ENCODE assay signal across 14 mouse cellular contexts in genomic region chr3:121973761-121974160, GRCm38 (mm10). TPM values are rescaled to one million over a fixed set of nuclear protein-coding genes. Genes with fewer than 3 reads are reported as not detected.
DNase-seq lines count a peak whose midpoint lies in the region; ATAC-seq and TF ChIP-seq lines count a peak whose summit lies in the region.
"Had no signal": no experiment of that assay in that cellular context is flagged by ENCODE, and none has a peak within 500 bp of the region (broad histone marks: within the 10 kb centered on the region; RNA-seq: fewer than 3 reads in every experiment).

No protein-coding gene starts in this region.

- WGBS in embryonic facial prominence, embryonic 14.5 days = 46% methylated on average over 5 of the region's 5 CpGs
- 84% methylated on average over 5 of the region's 5 CpGs for WGBS in embryonic facial prominence, embryonic 10.5 days
- WGBS in kidney, embryonic 15.5 days = 53% methylated on average over 5 of the region's 5 CpGs
- 23% methylated on average over 5 of the region's 5 CpGs for WGBS in heart, postnatal 0 days

- H3K9me3 ChIP-seq in embryonic facial prominence, embryonic 14.5 days (ENCODE audit: control insufficient read depth, low read length) = no peaks in the 10 kb centered on the region
- H3K9me3 ChIP-seq in embryonic facial prominence, embryonic 10.5 days = no peaks in the 10 kb centered on the region
- H3K9me3 ChIP-seq in kidney, embryonic 15.5 days (replicated peaks) = no peaks in the 10 kb centered on the region
- no peaks in the 10 kb centered on the region for H3K9me3 ChIP-seq in heart, postnatal 0 days (replicated peaks; ENCODE audit: control insufficient read depth, low read length)
- H3K9me3 ChIP-seq: embryonic facial prominence, embryonic 15.5 days; G1E; midbrain, embryonic 10.5 days had no signal

- peak overlapping the region; percentile 15; the same call in 1 of the 2 replicates for H3K9ac ChIP-seq in embryonic facial prominence, embryonic 14.5 days (ENCODE audit: low read depth, low read length)
- no peak overlapping the region for H3K9ac ChIP-seq in kidney, embryonic 15.5 days
- H3K9ac ChIP-seq in heart, postnatal 0 days (replicated peaks; ENCODE audit: low read depth, low read length) = no peak overlapping the region
- H3K9ac ChIP-seq: embryonic facial prominence, embryonic 15.5 days had no signal

- no peaks in the 10 kb centered on the region for H3K27me3 ChIP-seq in embryonic facial prominence, embryonic 14.5 days (replicated peaks; ENCODE audit: control insufficient read depth, insufficient read depth, low read length)
- no peaks in the 10 kb centered on the region for H3K27me3 ChIP-seq in embryonic facial prominence, embryonic 10.5 days (replicated peaks; ENCODE audit: low read depth, poor library complexity, severe bottlenecking)
- no peaks in the 10 kb centered on the region for H3K27me3 ChIP-seq in kidney, embryonic 15.5 days
- H3K27me3 ChIP-seq in heart, postnatal 0 days (ENCODE audit: control insufficient read depth, insufficient read depth, low read length) = no peaks in the 10 kb centered on the region
- H3K27me3 ChIP-seq: embryonic facial prominence, embryonic 15.5 days had no signal

- peak overlapping the region; percentile 21; the same call in 1 of the 2 replicates for H3K4me2 ChIP-seq in embryonic facial prominence, embryonic 14.5 days (ENCODE audit: low read depth, low read length)
- no peak overlapping the region for H3K4me2 ChIP-seq in kidney, embryonic 15.5 days
- peak overlapping the region; percentile 20; the same call in 1 of the 2 replicates for H3K4me2 ChIP-seq in heart, postnatal 0 days (ENCODE audit: low read depth, low read length)
- H3K4me2 ChIP-seq: embryonic facial prominence, embryonic 15.5 days; liver, embryonic 11.5 days had no signal

- no peak for ATAC-seq in embryonic facial prominence, embryonic 14.5 days (ENCODE audit: low read depth)
- no peak for ATAC-seq in kidney, embryonic 15.5 days (replicated peaks; ENCODE audit: low FRiP score)
- no peak for ATAC-seq in heart, postnatal 0 days (ENCODE audit: insufficient read depth, low read depth)
- ATAC-seq in monocyte, adult 5-6 weeks (replicated peaks; ENCODE audit: insufficient number of reproducible peaks, low FRiP score, low TSS enrichment, poor library complexity, severe bottlenecking) = no peak
- ATAC-seq: forebrain, embryonic 16.5 days had no signal

- TF ChIP-seq CTCF in brain, embryonic 14.5 days (IDR thresholded peaks at IDR 0.05; ENCODE audit: borderline replicate concordance, extremely low read depth, insufficient read depth, insufficient read length) = no peak
- no peak for TF ChIP-seq CTCF in heart, postnatal 0 days (IDR thresholded peaks at IDR 0.05; ENCODE audit: low read depth)

- TF ChIP-seq POLR2A in brain, embryonic 14.5 days (IDR thresholded peaks at IDR 0.05; ENCODE audit: borderline replicate concordance, extremely low read depth, insufficient read depth, insufficient read length, poor library complexity, severe bottlenecking) = no peak

- DNase-seq in embryonic facial prominence, embryonic 14.5 days (ENCODE audit: low spot score) = peak; percentile 37
- no peak for DNase-seq in embryonic facial prominence, embryonic 10.5 days (ENCODE audit: low spot score)
- peak; percentile 29 for DNase-seq in kidney, postnatal 14 days
- DNase-seq in brain, embryonic 14.5 days (ENCODE audit: low read depth) = peak; percentile 38
- DNase-seq in heart, postnatal 0 days (ENCODE audit: low spot score) = no peak
- no peak for DNase-seq in spleen, postnatal 36 days (ENCODE audit: low spot score in 2 of 2)
- DNase-seq: cerebellum, postnatal 36 days had no signal

- H3K27ac ChIP-seq in embryonic facial prominence, embryonic 14.5 days (replicated peaks; ENCODE audit: low read depth, low read length) = no peak overlapping the region
- no peak overlapping the region for H3K27ac ChIP-seq in embryonic facial prominence, embryonic 10.5 days (replicated peaks)
- no peak overlapping the region for H3K27ac ChIP-seq in kidney, embryonic 15.5 days
- H3K27ac ChIP-seq in heart, postnatal 0 days (ENCODE audit: low read depth) = peak overlapping the region; percentile 18; the same call in 1 of the 2 replicates
- H3K27ac ChIP-seq: embryonic facial prominence, embryonic 15.5 days; midbrain, embryonic 10.5 days had no signal

- H3K4me1 ChIP-seq in embryonic facial prominence, embryonic 14.5 days (ENCODE audit: control insufficient read depth, insufficient read depth, low read length) = peaks cover 4% of the 10 kb centered on the region
- H3K4me1 ChIP-seq in embryonic facial prominence, embryonic 10.5 days = peaks cover 10% of the 10 kb centered on the region
- H3K4me1 ChIP-seq in kidney, embryonic 15.5 days = 0 out of 2 replicates have a peak, but pooled peaks cover under 1% of the 10 kb centered on the region
- peaks cover 3% of the 10 kb centered on the region; the same call in 1 of the 2 replicates for H3K4me1 ChIP-seq in heart, postnatal 0 days (ENCODE audit: control insufficient read depth, insufficient read depth)

- H3K4me3 ChIP-seq in embryonic facial prominence, embryonic 14.5 days (ENCODE audit: low read depth, low read length) = no peak overlapping the region
- H3K4me3 ChIP-seq in embryonic facial prominence, embryonic 10.5 days = no peak overlapping the region
- no peak overlapping the region for H3K4me3 ChIP-seq in kidney, embryonic 15.5 days (replicated peaks)
- no peak overlapping the region for H3K4me3 ChIP-seq in heart, postnatal 0 days (ENCODE audit: low read depth, low read length)
- H3K4me3 ChIP-seq: embryonic facial prominence, embryonic 15.5 days; midbrain, embryonic 10.5 days had no signal

- no peak for TF ChIP-seq EP300 in heart, postnatal 0 days (IDR thresholded peaks at IDR 0.05; ENCODE audit: low read depth)

- no peaks in the 10 kb centered on the region for H3K36me3 ChIP-seq in embryonic facial prominence, embryonic 14.5 days (ENCODE audit: control insufficient read depth, insufficient read depth, low read length)
- H3K36me3 ChIP-seq in embryonic facial prominence, embryonic 10.5 days (replicated peaks) = no peaks in the 10 kb centered on the region; the same call in 1 of the 2 replicates
- no peaks in the 10 kb centered on the region for H3K36me3 ChIP-seq in kidney, embryonic 15.5 days
- H3K36me3 ChIP-seq in heart, postnatal 0 days (replicated peaks; ENCODE audit: control insufficient read depth, insufficient read depth, low read length) = peaks cover 8% of the 10 kb centered on the region
- H3K36me3 ChIP-seq: embryonic facial prominence, embryonic 15.5 days; G1E; midbrain, embryonic 10.5 days had no signal

RNA-seq across cellular contexts. Expression of gene Arhgap29, which starts 21.4 kb away (rescaled TPM):
- 75.2 and 82.0 TPM in 2 replicates for polyA plus RNA-seq in embryonic facial prominence, embryonic 14.5 days (2014; fragmentation: Nextera tagmentation; extraction: Ambion mirVana)
- polyA plus RNA-seq in embryonic facial prominence, embryonic 10.5 days (2016; fragmentation: Nextera tagmentation; extraction: Ambion mirVana) = 40.9 and 46.9 TPM in 2 replicates
- 43.3 and 47.9 TPM in 2 replicates for polyA plus RNA-seq in kidney, embryonic 15.5 days (2015; fragmentation: Nextera tagmentation; extraction: Ambion mirVana)
- 15.2 and 26.2 TPM in 2 replicates for polyA plus RNA-seq in brain, embryonic 14.5 days (2012; rRNA removed)
- 79.4 and 80.9 TPM in 2 replicates for total RNA-seq in heart, postnatal 0 days (2014; rRNA removed; ENCODE audit: low replicate concordance)
- polyA plus RNA-seq in heart, postnatal 0 days (2015; fragmentation: Nextera tagmentation; extraction: Ambion mirVana) = 28.5 and 29.5 TPM in 2 replicates
- 0.96 to 2.4 TPM (median 1.7 TPM) in 3 replicates for total RNA-seq in monocyte, adult 5-6 weeks (2017)

Comparison
In these comparisons a context has a peak if more than half of its experiments do, and no peak if none do; other contexts are left out.
1. DNase-seq: peak in embryonic facial prominence, embryonic 14.5 days (single experiment), kidney, postnatal 14 days (single experiment) and brain, embryonic 14.5 days (single experiment); none in embryonic facial prominence, embryonic 10.5 days (single experiment), heart, postnatal 0 days (single experiment) and spleen, postnatal 36 days (0 of 2).